Mouse (Mus musculus): ENCODE measurements around the gene Uqcrfs1. TPM values are rescaled to one million over a fixed set of nuclear protein-coding genes. Genes with fewer than 3 reads are reported as not detected.

The Uqcrfs1 gene
- polyA plus RNA-seq, 1 experiment from 2014 or later = 434 TPM

DNA sequence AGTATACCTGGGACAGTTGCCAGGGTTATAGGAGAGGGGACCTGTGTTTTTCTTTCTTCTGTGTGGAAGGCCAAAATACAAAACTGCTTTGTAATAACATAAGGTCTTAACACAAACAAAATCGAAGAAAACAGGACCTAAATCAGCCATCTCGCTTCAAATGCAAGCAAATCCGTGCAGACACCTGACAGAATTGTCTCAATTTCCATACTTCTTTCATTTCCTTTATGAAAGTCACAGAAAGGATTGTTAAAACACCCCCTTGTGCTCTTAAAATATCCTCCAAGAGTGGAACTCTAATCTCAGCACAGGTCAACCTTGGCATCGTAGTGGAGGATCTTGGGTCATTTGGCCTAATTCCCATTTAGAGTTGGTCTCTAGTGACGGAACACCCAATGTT, 14.9 kb upstream of the Uqcrfs1 start:
- Histone ChIP-seq H3K4me2 (ENCODE audit: low read depth, low read length) (no peak overlapping the region), H3K27me3 (replicated peaks; ENCODE audit: control insufficient read depth, insufficient read depth, low read length) (no peaks in the 10 kb centered on the region), H3K27ac (ENCODE audit: low read length) (no peak overlapping the region), H3K4me1 (ENCODE audit: control insufficient read depth, insufficient read depth, low read length) (no peaks in the 10 kb centered on the region), H3K4me3 (ENCODE audit: low read length) (no peak overlapping the region), H3K9ac (ENCODE audit: low read depth, low read length) (no peak overlapping the region), H3K36me3 (ENCODE audit: control insufficient read depth, insufficient read depth, low read length) (no peaks in the 10 kb centered on the region), H3K9me3 (ENCODE audit: control insufficient read depth, low read length) (no peaks in the 10 kb centered on the region)
- ATAC-seq = no peak
- WGBS = 93% methylated on average over 5 of the region's 5 CpGs

DNA sequence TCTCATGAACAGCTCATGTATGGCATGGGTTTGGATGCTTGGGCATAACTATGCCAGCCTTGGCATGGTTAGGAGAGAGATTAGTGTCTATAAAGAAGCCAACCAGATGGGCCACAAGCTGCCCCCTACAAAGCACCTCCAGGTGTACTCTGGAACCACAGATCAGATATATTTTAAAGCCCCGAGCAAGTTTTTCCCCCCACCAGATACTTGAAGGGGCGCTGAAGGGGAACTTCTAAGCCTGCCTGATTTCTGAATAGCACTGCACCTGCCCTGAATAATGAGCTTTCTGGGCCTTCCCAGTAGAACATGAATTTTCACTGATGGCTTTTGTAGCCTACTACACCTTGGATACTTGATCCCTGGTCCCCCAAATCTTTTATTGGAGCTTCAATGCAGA, 12.6 kb upstream of the Uqcrfs1 start:
- 88% methylated on average over 2 of the region's 2 CpGs for WGBS

DNA sequence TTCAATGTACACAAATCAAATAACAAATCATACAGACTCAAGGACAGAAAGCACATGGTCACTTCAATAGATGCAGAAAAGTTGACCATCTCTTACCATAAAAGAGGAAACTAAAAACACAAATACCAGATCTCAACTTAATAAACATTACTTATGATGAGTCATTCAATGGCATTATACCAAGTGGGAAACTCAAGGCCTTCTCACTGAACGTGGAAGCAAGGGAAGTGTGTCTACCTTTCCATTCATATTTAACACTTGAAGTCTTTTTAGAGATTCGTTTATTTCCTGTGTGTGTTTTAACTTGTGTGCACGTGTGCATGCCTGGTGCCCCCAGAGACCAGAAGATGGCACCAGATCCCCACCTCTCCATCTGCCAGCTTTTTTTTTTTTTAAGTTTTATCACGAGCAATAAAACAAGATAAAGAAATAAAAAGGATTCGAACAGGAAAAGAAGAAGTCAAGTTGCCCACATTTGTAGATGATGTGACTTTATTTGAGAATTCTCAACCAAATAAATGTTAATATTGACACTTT, 8.0 kb upstream of the Uqcrfs1 start:
- Histone ChIP-seq H3K27ac (ENCODE audit: low read length) (no peak overlapping the region), H3K36me3 (ENCODE audit: control insufficient read depth, insufficient read depth, low read length) (no peaks in the 10 kb centered on the region), H3K9me3 (ENCODE audit: control insufficient read depth, low read length) (no peaks in the 10 kb centered on the region), H3K4me3 (ENCODE audit: low read length) (no peak overlapping the region), H3K4me1 (ENCODE audit: control insufficient read depth, insufficient read depth, low read length) (no peaks in the 10 kb centered on the region), H3K9ac (ENCODE audit: low read depth, low read length) (no peak overlapping the region), H3K27me3 (replicated peaks; ENCODE audit: control insufficient read depth, insufficient read depth, low read length) (no peaks in the 10 kb centered on the region), H3K4me2 (ENCODE audit: low read depth, low read length) (no peak overlapping the region)
- no peak for ATAC-seq
- WGBS = 28% methylated on average over 5 of the region's 5 CpGs

More for the DNA sequence above, 12.6 kb upstream of the Uqcrfs1 start:
- Histone ChIP-seq H3K36me3 (ENCODE audit: control insufficient read depth, insufficient read depth, low read length) (no peaks in the 10 kb centered on the region), H3K4me1 (ENCODE audit: control insufficient read depth, insufficient read depth, low read length) (no peaks in the 10 kb centered on the region), H3K9ac (ENCODE audit: low read depth, low read length) (no peak overlapping the region), H3K9me3 (ENCODE audit: control insufficient read depth, low read length) (no peaks in the 10 kb centered on the region), H3K4me2 (ENCODE audit: low read depth, low read length) (no peak overlapping the region), H3K4me3 (ENCODE audit: low read length) (no peak overlapping the region), H3K27ac (ENCODE audit: low read length) (no peak overlapping the region), H3K27me3 (replicated peaks; ENCODE audit: control insufficient read depth, insufficient read depth, low read length) (no peaks in the 10 kb centered on the region)
- ATAC-seq = no peak

DNA sequence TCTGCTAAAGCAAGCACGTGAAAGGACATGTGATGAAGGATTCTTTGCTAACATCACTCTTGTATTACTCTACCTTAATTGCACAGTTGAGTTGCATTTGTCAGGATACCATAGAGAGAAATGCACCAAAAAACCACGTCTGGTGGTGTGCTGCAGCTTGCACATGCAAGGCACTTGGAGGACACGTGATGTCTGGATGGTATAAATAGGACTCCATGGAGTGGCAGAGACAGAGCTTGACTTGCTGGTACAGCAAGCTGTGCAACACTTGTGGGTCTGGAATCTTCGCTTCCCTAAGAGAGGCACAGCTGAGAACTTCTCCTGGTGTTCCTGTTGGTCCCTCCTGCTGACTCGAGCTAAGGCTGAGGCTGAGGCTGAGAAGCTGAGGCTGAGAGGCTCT, 4.2 kb upstream of the Uqcrfs1 start:
- Histone ChIP-seq H3K9ac (ENCODE audit: low read depth, low read length) (no peak overlapping the region), H3K4me3 (ENCODE audit: low read length) (no peak overlapping the region), H3K36me3 (ENCODE audit: control insufficient read depth, insufficient read depth, low read length) (no peaks in the 10 kb centered on the region), H3K27ac (ENCODE audit: low read length) (no peak overlapping the region), H3K9me3 (ENCODE audit: control insufficient read depth, low read length) (no peaks in the 10 kb centered on the region), H3K27me3 (replicated peaks; ENCODE audit: control insufficient read depth, insufficient read depth, low read length) (no peaks in the 10 kb centered on the region), H3K4me2 (ENCODE audit: low read depth, low read length) (no peak overlapping the region), H3K4me1 (ENCODE audit: control insufficient read depth, insufficient read depth, low read length) (peaks cover 1% of the 10 kb centered on the region; the same call in 1 of the 2 replicates)
- ATAC-seq = no peak
- WGBS = 77% methylated on average over 5 of the region's 5 CpGs

DNA sequence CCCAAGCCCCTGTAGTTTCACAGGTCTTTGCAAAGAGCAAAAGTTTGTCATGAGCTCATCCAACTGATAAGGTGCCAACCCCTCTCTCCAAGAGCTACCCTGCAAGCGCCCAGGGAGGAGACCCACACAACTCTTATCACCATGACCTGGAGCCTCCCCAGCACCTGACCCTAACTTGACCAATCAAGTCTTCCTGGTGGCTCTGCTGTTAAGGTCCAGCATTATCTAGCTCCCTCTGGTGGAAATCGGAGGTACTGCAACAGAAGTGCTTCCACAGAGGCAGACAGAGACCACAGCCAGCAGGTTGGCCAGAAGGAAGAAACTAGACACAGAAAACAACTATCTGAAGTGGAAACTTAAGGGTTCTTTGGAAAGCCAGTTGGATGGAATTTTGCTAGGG, 3.7 kb upstream of the Uqcrfs1 start:
- H3K36me3 ChIP-seq (ENCODE audit: control insufficient read depth, insufficient read depth, low read length) = no peaks in the 10 kb centered on the region
- ATAC-seq = no peak
- no peak overlapping the region for H3K4me2 ChIP-seq (ENCODE audit: low read depth, low read length)
- 22% methylated on average over 2 of the region's 2 CpGs for WGBS
- no peaks in the 10 kb centered on the region for H3K9me3 ChIP-seq (ENCODE audit: control insufficient read depth, low read length)
- H3K9ac ChIP-seq (ENCODE audit: low read depth, low read length) = no peak overlapping the region
- H3K27ac ChIP-seq (ENCODE audit: low read length) = no peak overlapping the region
- no peaks in the 10 kb centered on the region for H3K27me3 ChIP-seq (replicated peaks; ENCODE audit: control insufficient read depth, insufficient read depth, low read length)
- no peak overlapping the region for H3K4me3 ChIP-seq (ENCODE audit: low read length)
- peaks cover 6% of the 10 kb centered on the region; the same call in 1 of the 2 replicates for H3K4me1 ChIP-seq (ENCODE audit: control insufficient read depth, insufficient read depth, low read length)

DNA sequence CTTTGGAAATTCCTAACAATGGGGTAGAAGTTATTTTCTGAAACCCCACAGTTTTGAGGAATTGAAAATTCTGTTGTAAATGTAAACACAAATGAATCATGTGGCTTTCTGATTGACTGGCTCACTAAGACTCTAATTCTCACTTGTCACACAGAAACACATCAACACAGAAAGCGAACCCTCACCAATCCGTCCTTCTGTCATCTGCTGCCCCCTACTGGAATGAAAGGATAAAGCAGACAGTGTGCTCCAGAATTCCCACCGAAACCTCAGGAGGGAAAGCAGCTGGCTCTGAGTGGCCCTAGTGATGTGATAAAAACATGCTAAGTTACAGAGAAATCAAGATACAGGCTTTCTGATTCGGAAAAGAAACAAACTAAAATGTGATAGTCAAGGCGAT, 14.4 kb downstream of the Uqcrfs1 start:
- Histone ChIP-seq H3K4me3 (ENCODE audit: low read length) (no peak overlapping the region), H3K9me3 (ENCODE audit: control insufficient read depth, low read length) (no peaks in the 10 kb centered on the region), H3K27me3 (replicated peaks; ENCODE audit: control insufficient read depth, insufficient read depth, low read length) (no peaks in the 10 kb centered on the region), H3K4me2 (ENCODE audit: low read depth, low read length) (no peak overlapping the region), H3K36me3 (ENCODE audit: control insufficient read depth, insufficient read depth, low read length) (no peaks in the 10 kb centered on the region), H3K27ac (ENCODE audit: low read length) (no peak overlapping the region), H3K4me1 (ENCODE audit: control insufficient read depth, insufficient read depth, low read length) (no peaks in the 10 kb centered on the region), H3K9ac (ENCODE audit: low read depth, low read length) (no peak overlapping the region)
- ATAC-seq = no peak
- 10% methylated on average over 5 of the region's 5 CpGs for WGBS

DNA sequence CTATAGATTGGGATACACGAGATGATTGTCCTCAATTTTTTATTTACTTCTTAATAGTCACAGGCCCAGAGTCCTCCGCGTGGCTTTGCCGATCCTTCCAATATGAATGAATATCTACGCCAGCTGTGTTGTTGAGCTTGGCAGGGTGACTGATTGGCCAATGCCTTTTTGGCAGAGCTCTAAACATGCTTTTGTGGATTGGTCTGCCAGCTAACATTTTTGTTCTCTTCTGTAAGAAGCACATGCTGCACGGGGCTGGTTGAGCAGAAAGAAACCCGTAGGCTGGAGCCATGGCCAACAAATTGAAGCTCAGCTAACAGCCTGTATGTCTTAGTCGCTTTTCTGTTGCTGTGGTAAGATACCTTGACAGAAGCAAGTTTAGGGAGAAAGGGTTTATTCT, 20.2 kb downstream of the Uqcrfs1 start:
- Histone ChIP-seq H3K27ac (ENCODE audit: low read length) (no peak overlapping the region), H3K9me3 (ENCODE audit: control insufficient read depth, low read length) (no peaks in the 10 kb centered on the region), H3K4me2 (ENCODE audit: low read depth, low read length) (no peak overlapping the region), H3K4me3 (ENCODE audit: low read length) (no peak overlapping the region), H3K9ac (ENCODE audit: low read depth, low read length) (no peak overlapping the region), H3K36me3 (ENCODE audit: control insufficient read depth, insufficient read depth, low read length) (no peaks in the 10 kb centered on the region), H3K4me1 (ENCODE audit: control insufficient read depth, insufficient read depth, low read length) (no peaks in the 10 kb centered on the region), H3K27me3 (replicated peaks; ENCODE audit: control insufficient read depth, insufficient read depth, low read length) (no peaks in the 10 kb centered on the region)
- ATAC-seq = no peak
- 85% methylated on average over 8 of the region's 8 CpGs for WGBS

DNA sequence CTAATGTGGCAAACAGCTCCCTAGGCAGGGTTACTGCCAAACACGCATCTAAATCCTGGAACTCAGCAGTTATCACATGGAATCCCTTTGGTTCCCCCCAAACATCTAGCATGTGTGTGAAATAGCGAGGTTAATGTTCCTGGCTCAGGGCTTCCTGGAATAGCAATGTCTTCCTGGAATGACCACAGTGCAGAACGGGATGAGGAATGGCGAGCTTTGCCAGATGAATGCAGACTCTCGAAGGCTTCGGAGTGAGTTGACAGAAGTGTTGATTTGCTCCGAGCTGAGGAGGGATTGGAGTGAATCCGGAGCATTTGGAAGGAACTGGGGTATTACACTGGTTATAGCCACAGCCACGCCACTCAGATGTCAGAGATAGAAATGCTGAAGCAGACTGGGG, 21.2 kb downstream of the Uqcrfs1 start:
- Histone ChIP-seq H3K4me3 (ENCODE audit: low read length) (no peak overlapping the region), H3K9me3 (ENCODE audit: control insufficient read depth, low read length) (no peaks in the 10 kb centered on the region), H3K9ac (ENCODE audit: low read depth, low read length) (no peak overlapping the region), H3K27ac (ENCODE audit: low read length) (no peak overlapping the region), H3K4me1 (ENCODE audit: control insufficient read depth, insufficient read depth, low read length) (no peaks in the 10 kb centered on the region), H3K36me3 (ENCODE audit: control insufficient read depth, insufficient read depth, low read length) (no peaks in the 10 kb centered on the region), H3K4me2 (ENCODE audit: low read depth, low read length) (no peak overlapping the region), H3K27me3 (replicated peaks; ENCODE audit: control insufficient read depth, insufficient read depth, low read length) (no peaks in the 10 kb centered on the region)
- 88% methylated on average over 9 of the region's 9 CpGs for WGBS
- ATAC-seq = no peak

DNA sequence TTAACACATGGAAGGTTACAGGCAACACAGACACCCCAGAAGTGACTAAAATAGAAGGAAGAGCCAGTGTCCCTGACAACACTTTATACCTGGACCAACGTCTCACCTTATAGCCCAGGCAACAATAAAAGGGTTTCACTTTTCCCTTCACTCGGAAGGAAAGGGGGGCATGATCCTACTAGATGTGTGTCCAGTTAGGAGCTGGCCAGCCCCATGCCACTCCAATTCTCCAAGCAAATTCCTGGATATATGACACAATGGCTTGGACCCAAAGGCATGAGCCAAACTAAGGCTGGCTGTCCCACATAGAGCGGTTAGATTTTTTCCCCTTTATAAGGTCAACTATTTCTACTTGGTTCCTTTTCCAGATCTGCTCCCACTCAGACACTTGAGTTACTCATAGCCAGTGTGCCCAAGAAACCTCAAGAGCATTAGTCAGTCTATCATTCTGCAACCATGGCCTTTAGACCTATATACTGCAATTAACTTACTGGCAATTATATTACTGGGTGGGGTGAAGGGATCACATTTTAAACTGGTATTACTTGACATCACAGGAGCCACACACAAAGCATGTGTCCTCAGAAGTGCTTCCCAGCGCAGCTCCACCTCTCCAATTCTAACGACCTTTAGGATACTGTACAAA, 21.8 kb downstream of the Uqcrfs1 start:
- H3K9ac ChIP-seq (ENCODE audit: low read depth, low read length) = no peak overlapping the region
- no peak overlapping the region for H3K27ac ChIP-seq (ENCODE audit: low read length)
- H3K4me1 ChIP-seq (ENCODE audit: control insufficient read depth, insufficient read depth, low read length) = no peaks in the 10 kb centered on the region
- no peaks in the 10 kb centered on the region for H3K36me3 ChIP-seq (ENCODE audit: control insufficient read depth, insufficient read depth, low read length)
- H3K27me3 ChIP-seq (replicated peaks; ENCODE audit: control insufficient read depth, insufficient read depth, low read length) = no peaks in the 10 kb centered on the region
- H3K4me3 ChIP-seq (ENCODE audit: low read length) = no peak overlapping the region
- no peak overlapping the region for H3K4me2 ChIP-seq (ENCODE audit: low read depth, low read length)
- WGBS = 87% methylated on average over 5 of the region's 5 CpGs
- peak; percentile 76; the same call in 1 of the 2 replicates for ATAC-seq
- no peaks in the 10 kb centered on the region for H3K9me3 ChIP-seq (ENCODE audit: control insufficient read depth, low read length)

Data from intestine, embryonic 16.5 days (tissue).